In genomic region chr5:122268858-122269604, GRCm38 (mm10) we compare ENCODE assay signal across 12 mouse cellular contexts. TPM values are rescaled to one million over a fixed set of nuclear protein-coding genes. Genes with fewer than 3 reads are reported as not detected.
DNase-seq lines count a peak whose midpoint lies in the region; TF ChIP-seq lines count a peak whose summit lies in the region.
"Had no signal": no experiment of that assay in that cellular context is flagged by ENCODE, and none has a peak within 500 bp of the region (broad histone marks: within the 10 kb centered on the region; RNA-seq: fewer than 3 reads in every experiment).

No protein-coding gene starts in this region.

- TF ChIP-seq POLR2A in bone marrow, adult 2 months (IDR thresholded peaks at IDR 0.05; ENCODE audit: borderline replicate concordance, control insufficient read depth, low read depth, low read length), result no peak
- TF ChIP-seq POLR2A in small intestine, adult 2 months (IDR thresholded peaks at IDR 0.05; ENCODE audit: low read depth, low read length), result no peak

- 64% methylated on average over 12 of the region's 12 CpGs for WGBS in bone marrow, adult 2 months
- WGBS in small intestine, adult 2 months, result 26% methylated on average over 12 of the region's 12 CpGs

- TF ChIP-seq CTCF in bone marrow, adult 2 months (IDR thresholded peaks at IDR 0.05; ENCODE audit: control insufficient read depth, insufficient read depth, low read length), result no peak
- TF ChIP-seq CTCF in small intestine, adult 2 months (IDR thresholded peaks at IDR 0.05; ENCODE audit: extremely low read depth, insufficient read length, insufficient replicate concordance, low read depth, low read length), result no peak

- DNase-seq in ES-CJ7 (ENCODE audit: low read depth, low spot score), result peak; percentile 89
- peak; percentile 47 for DNase-seq in lung, postnatal 10 days
- DNase-seq in frontal cortex, adult 2 months (ENCODE audit: extremely low spot score in 1 of 2, low spot score in 1 of 2), result no peak
- DNase-seq in layer of hippocampus, postnatal 25 days (ENCODE audit: extremely low spot score in 1 of 2, low spot score in 1 of 2), result no peak
- DNase-seq in thymus, postnatal 10 days (ENCODE audit: low spot score in 2 of 2), result no peak
- DNase-seq: cerebellum, postnatal 36 days; kidney, postnatal 25 days; liver, embryonic 13.5 days had no signal

- no peaks in the 10 kb centered on the region for H3K27me3 ChIP-seq in small intestine, adult 2 months (ENCODE audit: control insufficient read depth, insufficient read depth, low read length)
- H3K27me3 ChIP-seq: liver, embryonic 13.5 days had no signal

- no peak overlapping the region for H3K4me3 ChIP-seq in bone marrow, adult 2 months (replicated peaks; ENCODE audit: control insufficient read depth, low read depth, low read length)
- no peak overlapping the region for H3K4me3 ChIP-seq in small intestine, adult 2 months (ENCODE audit: low read depth, low read length)
- H3K4me3 ChIP-seq: embryonic facial prominence, embryonic 10.5 days; erythroblast, embryonic 14.5 days; liver, embryonic 13.5 days had no signal

- peaks cover 11% of the 10 kb centered on the region for H3K4me1 ChIP-seq in bone marrow, adult 2 months (ENCODE audit: control insufficient read depth, insufficient read depth, low read length)
- peaks cover 16% of the 10 kb centered on the region for H3K4me1 ChIP-seq in small intestine, adult 2 months (ENCODE audit: control insufficient read depth, insufficient read depth, insufficient read length, low read length)
- H3K4me1 ChIP-seq: embryonic facial prominence, embryonic 10.5 days had no signal

- peak overlapping the region; percentile 14; the same call in 1 of the 2 replicates for H3K27ac ChIP-seq in bone marrow, adult 2 months (ENCODE audit: control insufficient read depth, insufficient read depth, low read depth, low read length, poor library complexity)
- H3K27ac ChIP-seq in small intestine, adult 2 months (ENCODE audit: insufficient read depth, low read depth, low read length), result peak overlapping the region; percentile 90
- H3K27ac ChIP-seq: embryonic facial prominence, embryonic 10.5 days; liver, embryonic 13.5 days had no signal

- H3K36me3 ChIP-seq in small intestine, adult 2 months (ENCODE audit: control insufficient read depth, insufficient read depth, low read length), result no peaks in the 10 kb centered on the region
- H3K36me3 ChIP-seq: embryonic facial prominence, embryonic 10.5 days; liver, embryonic 13.5 days had no signal

RNA-seq across cellular contexts. Expression of gene Tctn1, which starts 4.8 kb away (rescaled TPM):
- 6.5 and 17.7 TPM in 2 replicates for polyA plus RNA-seq in bone marrow, adult 2 months (2011; ENCODE audit: insufficient read depth, insufficient read length, low replicate concordance, missing spikeins)
- polyA plus RNA-seq in small intestine, adult 2 months (2012; rRNA removed), result 5.8 and 12.5 TPM in 2 replicates
- polyA plus RNA-seq in frontal cortex, adult 2 months (2012; rRNA removed), result 39.5 and 46.5 TPM in 2 replicates
- 10 to 100 TPM; 11.8 to 12.3 TPM for total RNA-seq in layer of hippocampus, postnatal 25 days (2021)

RNA-seq across cellular contexts. Expression of gene Pptc7, which starts 15.1 kb away (rescaled TPM):
- polyA plus RNA-seq in bone marrow, adult 2 months (2011; ENCODE audit: insufficient read depth, insufficient read length, low replicate concordance, missing spikeins), result 5.0 and 7.2 TPM in 2 replicates
- 12.5 and 20.1 TPM in 2 replicates for polyA plus RNA-seq in small intestine, adult 2 months (2012; rRNA removed)
- polyA plus RNA-seq in frontal cortex, adult 2 months (2012; rRNA removed), result 30.5 and 31.4 TPM in 2 replicates
- total RNA-seq in layer of hippocampus, postnatal 25 days (2021), result 10 to 100 TPM; 36.5 to 42.5 TPM

Comparison
In these comparisons a context has a peak if more than half of its experiments do, and no peak if none do; other contexts are left out.
1. DNase-seq: peak in ES-CJ7 (single experiment) and lung, postnatal 10 days (single experiment); none in frontal cortex, adult 2 months (0 of 2), layer of hippocampus, postnatal 25 days (0 of 2) and thymus, postnatal 10 days (0 of 2).